Mouse (Mus musculus): ENCODE data around the gene Spata32. TPM values are rescaled to one million over a fixed set of nuclear protein-coding genes. Genes with fewer than 3 reads are reported as not detected.

Spata32 gene
- polyA plus RNA-seq (2012; fragmentation: generic; extraction: Trizol): under 1 TPM in 1 of 2 experiments, not detected in 1; 0.05 TPM

GRCm38 (mm10) chr11:103217790-103218516 lies at the start of gene Spata32:
Gene Spata32 (minus strand): TSS chr11:103218432.

GRCm38 (mm10) chr11:103267346-103268219 lies 49.4 kb upstream of the Spata32 start, which contains the start of gene Map3k14:
Gene Map3k14 (minus strand): TSS chr11:103267472.

GRCm38 (mm10) chr11:103208458-103208857 lies 9.8 kb downstream of the Spata32 start, which contains the start of gene 1700023F06Rik:
Gene 1700023F06Rik (minus strand): TSS chr11:103208558.

GRCm38 (mm10) chr11:103170494-103171285 lies 47.5 kb downstream of the Spata32 start, which contains the start of gene Fmnl1:
Gene Fmnl1 (plus strand): TSS chr11:103171107.

Other genes with a start within 250 kb of the Spata32 start
- 10 to 100 TPM; 70.6 to 88.9 TPM for gene Nmt1, start 190.2 kb downstream of the Spata32 start, polyA plus RNA-seq (2012; fragmentation: generic; extraction: Trizol)
- 100 to 1,000 TPM; 148 to 200 TPM for gene Dcakd, start 190.1 kb downstream of the Spata32 start, polyA plus RNA-seq (2012; fragmentation: generic; extraction: Trizol)
- 10 to 100 TPM; 20.9 to 60.1 TPM for gene Plcd3, start 116.8 kb downstream of the Spata32 start, polyA plus RNA-seq (2012; fragmentation: generic; extraction: Trizol)
- gene Acbd4, start 116.8 kb downstream of the Spata32 start, polyA plus RNA-seq (2012; fragmentation: generic; extraction: Trizol): 10 to 100 TPM; 39.7 to 76.4 TPM
- 10 to 100 TPM in 1 of 2 experiments, 1 to 10 TPM in 1; 9.2 to 53.2 TPM for gene Hexim1, start 102.2 kb downstream of the Spata32 start, polyA plus RNA-seq (2012; fragmentation: generic; extraction: Trizol)
- gene Hexim2, start 86.0 kb downstream of the Spata32 start, polyA plus RNA-seq (2012; fragmentation: generic; extraction: Trizol): 10 to 100 TPM in 1 of 2 experiments, 1 to 10 TPM in 1; 4.9 to 26.4 TPM
- under 1 TPM; 0.14 to 0.20 TPM for gene Fmnl1, start 47.3 kb downstream of the Spata32 start, polyA plus RNA-seq (2012; fragmentation: generic; extraction: Trizol)
- gene 1700023F06Rik, start 9.9 kb downstream of the Spata32 start, polyA plus RNA-seq (2012; fragmentation: generic; extraction: Trizol): 1 to 10 TPM in 1 of 2 experiments, under 1 TPM in 1; 0.16 to 4.3 TPM
- 10 to 100 TPM in 1 of 2 experiments, 1 to 10 TPM in 1; 7.7 to 20.6 TPM for gene Map3k14, start 49.0 kb upstream of the Spata32 start, polyA plus RNA-seq (2012; fragmentation: generic; extraction: Trizol)
- gene Arhgap27, start 145.3 kb upstream of the Spata32 start, polyA plus RNA-seq (2012; fragmentation: generic; extraction: Trizol): under 1 TPM; 0.23 to 0.54 TPM
- 10 to 100 TPM in 1 of 2 experiments, 1 to 10 TPM in 1; 6.7 to 15.4 TPM for gene Plekhm1, start 194.3 kb upstream of the Spata32 start, polyA plus RNA-seq (2012; fragmentation: generic; extraction: Trizol)